Mouse (Mus musculus) liver, postnatal 0 days (tissue): ENCODE data around the gene Pick1.

Experiments used
- CTCF ChIP-seq: sonication (generic); IDR thresholded peaks from 2 replicates; pipeline ENCODE4 v1.5.1; 2016; ENCODE audit warnings: antibody characterized with exemption, low read depth
- EP300 ChIP-seq: IDR thresholded peaks from 2 replicates; pipeline ENCODE4 v1.6.1; 2016; ENCODE audit warnings: antibody characterized with exemption, low read depth, mild to moderate bottlenecking

GRCm38 (mm10) chr15:79262375-79262774 is 33.4 kb downstream of the Pick1 start:
- TF ChIP-seq CTCF = peak; percentile 36; the same call in 1 of the 2 replicates
- TF ChIP-seq EP300 = no peak
